Mouse (Mus musculus) urinary bladder, postnatal 4 days (tissue): ENCODE data around the gene Leng1.

Experiments used
- DNase-seq, 2 experiments: peaks; one replicate each; pipeline ENCODE4 v3.0.0; 2021 to 2022; ENCODE audit warnings: low spot score in 2 of 2

Leng1 gene

GRCm38 (mm10) chr7:3629543-3630477, 35.8 kb downstream of the Leng1 start, which contains the start of the genes Tfpt and Prpf31:
Tfpt (minus strand) TSS chr7:3629929.
Prpf31 (plus strand) TSS chr7:3629985.
- DNase-seq, result peak; percentile 87 to 89

GRCm38 (mm10) chr7:3629030-3629429, 36.6 kb downstream of the Leng1 start:
- no peak for DNase-seq

GRCm38 (mm10) chr7:3617242-3617995, 48.2 kb downstream of the Leng1 start, which contains the start of gene Ndufa3:
Ndufa3 (plus strand) TSS chr7:3617373.
- peak; percentile 79 to 87 for DNase-seq

GRCm38 (mm10) chr7:3616389-3617241, 49.0 kb downstream of the Leng1 start:
- no peak for DNase-seq

GRCm38 (mm10) chr7:3616057-3616388, 49.6 kb downstream of the Leng1 start, which contains the start of gene Oscar:
Oscar (minus strand) TSS chr7:3616157.
- DNase-seq, result no peak

- no peak for DNase-seq
These were observed 51.6 kb downstream of the Leng1 start for GRCm38 (mm10) chr7:3614021-3614420.

- no peak for DNase-seq
These were observed 54.6 kb downstream of the Leng1 start for GRCm38 (mm10) chr7:3611006-3611405.

- DNase-seq, result no peak
These were observed 55.2 kb downstream of the Leng1 start for GRCm38 (mm10) chr7:3610437-3610836.
